Mouse (Mus musculus): ENCODE data around the gene Capn13. TPM values are rescaled to one million over a fixed set of nuclear protein-coding genes. Genes with fewer than 3 reads are reported as not detected.

The Capn13 gene
- polyA plus RNA-seq, 1 experiment: not detected

DNA sequence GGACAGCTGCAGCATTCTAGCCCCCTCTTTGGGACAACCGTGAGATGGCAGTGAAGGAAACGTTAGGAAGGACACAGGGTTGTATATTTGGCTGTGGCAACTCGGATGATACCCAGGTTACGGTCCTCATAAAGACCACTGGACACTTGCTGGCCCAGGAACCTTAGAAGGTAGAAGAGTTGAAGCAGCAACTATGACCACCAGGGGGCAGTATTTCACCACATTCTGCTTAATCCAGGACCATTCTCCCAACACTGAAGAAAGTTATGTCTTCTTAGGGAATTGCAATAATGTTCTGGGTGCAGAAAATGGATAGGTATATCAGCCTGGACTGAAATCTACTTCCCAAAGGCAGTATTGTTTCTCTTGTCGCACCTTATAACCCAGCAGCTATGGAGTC is 97.4 kb downstream of the Capn13 start:
- Histone ChIP-seq H3K36me3 (ENCODE audit: control insufficient read depth, insufficient read depth) (no peaks in the 10 kb centered on the region), H3ac (ENCODE audit: control insufficient read depth, insufficient read length, low read depth) (no peak overlapping the region), H3K79me3 (ENCODE audit: low read depth) (no peaks in the 10 kb centered on the region), H3K27me3 (ENCODE audit: control insufficient read depth, insufficient read depth, insufficient read length) (no peaks in the 10 kb centered on the region), H3K79me2 (ENCODE audit: control insufficient read depth, insufficient read depth) (no peaks in the 10 kb centered on the region), H3K4me3 (ENCODE audit: insufficient read depth, poor library complexity, severe bottlenecking) (no peak overlapping the region)
- TF ChIP-seq MYOG (IDR thresholded peaks at IDR 0.05; ENCODE audit: control insufficient read depth, extremely low read depth, insufficient read length) (no peak), CTCF (IDR thresholded peaks at IDR 0.05; ENCODE audit: control insufficient read depth, insufficient read depth, insufficient read length) (peak; percentile 34), CEBPB (IDR thresholded peaks at IDR 0.05; ENCODE audit: low read depth) (no peak), FOSL1 (IDR thresholded peaks at IDR 0.05; ENCODE audit: insufficient read depth, low read length, poor library complexity, severe bottlenecking) (no peak), MAX (IDR thresholded peaks at IDR 0.05) (no peak), MYOD1 (IDR thresholded peaks at IDR 0.05; ENCODE audit: control insufficient read depth, insufficient read length, low read depth) (no peak), USF1 (IDR thresholded peaks at IDR 0.05; ENCODE audit: low read depth) (no peak)

DNA sequence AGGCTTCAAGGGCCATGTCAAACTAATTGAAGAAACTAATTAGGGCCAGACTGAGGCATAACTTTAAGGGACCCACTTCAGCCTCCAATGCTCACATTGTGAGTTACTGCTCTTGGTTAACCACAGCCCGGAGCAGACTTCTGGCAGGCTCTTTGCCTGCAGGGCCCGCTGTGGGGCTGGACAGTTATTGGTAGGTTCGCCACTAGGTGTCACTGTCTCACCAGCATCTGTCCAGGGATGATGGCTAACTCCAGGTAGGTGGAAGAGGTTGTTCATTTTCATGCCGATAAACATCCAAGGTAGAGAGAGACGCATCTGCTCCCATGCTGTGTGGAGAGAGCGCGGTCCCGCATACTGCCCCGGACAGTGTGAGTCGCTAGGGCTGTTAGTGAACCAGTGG is 98.6 kb downstream of the Capn13 start:
- Histone ChIP-seq H3K79me3 (ENCODE audit: low read depth) (no peaks in the 10 kb centered on the region), H3ac (ENCODE audit: control insufficient read depth, insufficient read length, low read depth) (no peak overlapping the region), H3K79me2 (ENCODE audit: control insufficient read depth, insufficient read depth) (no peaks in the 10 kb centered on the region), H3K27me3 (ENCODE audit: control insufficient read depth, insufficient read depth, insufficient read length) (no peaks in the 10 kb centered on the region), H3K4me3 (ENCODE audit: insufficient read depth, poor library complexity, severe bottlenecking) (no peak overlapping the region), H3K36me3 (ENCODE audit: control insufficient read depth, insufficient read depth) (no peaks in the 10 kb centered on the region)
- TF ChIP-seq FOSL1 (IDR thresholded peaks at IDR 0.05; ENCODE audit: insufficient read depth, low read length, poor library complexity, severe bottlenecking) (no peak), MYOG (IDR thresholded peaks at IDR 0.05; ENCODE audit: control insufficient read depth, extremely low read depth, insufficient read length) (no peak), CTCF (IDR thresholded peaks at IDR 0.05; ENCODE audit: control insufficient read depth, insufficient read depth, insufficient read length) (peak; percentile 87), MYOD1 (IDR thresholded peaks at IDR 0.05; ENCODE audit: control insufficient read depth, insufficient read length, low read depth) (no peak), USF1 (IDR thresholded peaks at IDR 0.05; ENCODE audit: low read depth) (no peak), CEBPB (IDR thresholded peaks at IDR 0.05; ENCODE audit: low read depth) (no peak)

- H3K79me3 ChIP-seq (ENCODE audit: low read depth): no peaks in the 10 kb centered on the region
- no peaks in the 10 kb centered on the region for H3K27me3 ChIP-seq (ENCODE audit: control insufficient read depth, insufficient read depth, insufficient read length)
- H3K79me2 ChIP-seq (ENCODE audit: control insufficient read depth, insufficient read depth): no peaks in the 10 kb centered on the region
- TF ChIP-seq USF1 (IDR thresholded peaks at IDR 0.05; ENCODE audit: low read depth) (no peak), MYOG (IDR thresholded peaks at IDR 0.05; ENCODE audit: control insufficient read depth, extremely low read depth, insufficient read length) (no peak), CTCF (IDR thresholded peaks at IDR 0.05; ENCODE audit: control insufficient read depth, insufficient read depth, insufficient read length) (no peak), FOSL1 (IDR thresholded peaks at IDR 0.05; ENCODE audit: insufficient read depth, low read length, poor library complexity, severe bottlenecking) (no peak), MAX (IDR thresholded peaks at IDR 0.05) (no peak), MYOD1 (IDR thresholded peaks at IDR 0.05; ENCODE audit: control insufficient read depth, insufficient read length, low read depth) (no peak), CEBPB (IDR thresholded peaks at IDR 0.05; ENCODE audit: low read depth) (no peak)
- no peak overlapping the region for H3K4me3 ChIP-seq (ENCODE audit: insufficient read depth, poor library complexity, severe bottlenecking)
- H3K36me3 ChIP-seq (ENCODE audit: control insufficient read depth, insufficient read depth): no peaks in the 10 kb centered on the region
- H3ac ChIP-seq (ENCODE audit: control insufficient read depth, insufficient read length, low read depth): no peak overlapping the region
These were observed 99.2 kb downstream of the Capn13 start for GRCm38 (mm10) chr17:73301258-73302050.

DNA sequence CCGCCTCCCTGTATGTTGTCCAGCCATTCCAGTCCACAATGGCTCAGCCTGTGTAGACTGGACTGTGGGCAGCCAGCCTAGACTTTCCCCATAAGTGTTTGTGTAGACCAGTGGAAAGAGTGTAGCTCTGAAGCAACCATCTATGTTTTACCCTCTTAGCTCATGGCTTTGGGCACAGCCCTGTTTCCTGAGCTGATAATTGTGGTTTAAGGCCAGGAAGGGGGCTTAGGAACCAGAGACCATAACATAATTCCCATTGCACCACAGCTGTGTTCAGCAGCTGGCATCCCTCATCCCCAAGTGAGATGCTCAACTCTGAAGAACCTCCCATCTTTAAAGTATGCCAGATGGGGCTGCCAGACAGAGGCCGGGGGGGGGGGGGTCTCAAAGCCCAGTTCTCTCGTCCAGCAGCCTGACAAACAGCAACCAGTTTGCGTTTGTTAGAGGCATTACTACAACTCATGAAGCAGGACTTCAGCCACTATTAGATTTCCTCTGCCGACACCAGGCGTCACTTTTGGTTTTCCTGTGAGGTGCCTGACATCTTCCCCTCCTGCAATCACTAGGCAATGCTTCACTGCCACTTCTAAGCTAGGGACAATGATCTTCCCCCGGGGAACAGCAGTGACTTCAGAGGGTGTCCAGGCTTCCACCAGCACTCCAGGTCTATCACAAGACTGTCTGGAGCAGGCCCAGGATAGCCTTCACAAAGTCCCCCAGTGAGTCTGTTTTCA is 100.4 kb downstream of the Capn13 start:
- H3ac ChIP-seq (ENCODE audit: control insufficient read depth, insufficient read length, low read depth): no peak overlapping the region
- H3K79me3 ChIP-seq (ENCODE audit: low read depth): no peaks in the 10 kb centered on the region
- H3K27me3 ChIP-seq (ENCODE audit: control insufficient read depth, insufficient read depth, insufficient read length): no peaks in the 10 kb centered on the region
- H3K79me2 ChIP-seq (ENCODE audit: control insufficient read depth, insufficient read depth): no peaks in the 10 kb centered on the region
- H3K36me3 ChIP-seq (ENCODE audit: control insufficient read depth, insufficient read depth): no peaks in the 10 kb centered on the region
- H3K4me3 ChIP-seq (ENCODE audit: insufficient read depth, poor library complexity, severe bottlenecking): no peak overlapping the region
- no peak for TF ChIP-seq MAX (IDR thresholded peaks at IDR 0.05)
- no peak for TF ChIP-seq MYOD1 (IDR thresholded peaks at IDR 0.05; ENCODE audit: control insufficient read depth, insufficient read length, low read depth)
- TF ChIP-seq MYOG (IDR thresholded peaks at IDR 0.05; ENCODE audit: control insufficient read depth, extremely low read depth, insufficient read length): no peak
- TF ChIP-seq USF1 (IDR thresholded peaks at IDR 0.05; ENCODE audit: low read depth): no peak
- TF ChIP-seq CTCF (IDR thresholded peaks at IDR 0.05; ENCODE audit: control insufficient read depth, insufficient read depth, insufficient read length): no peak
- TF ChIP-seq FOSL1 (IDR thresholded peaks at IDR 0.05; ENCODE audit: insufficient read depth, low read length, poor library complexity, severe bottlenecking): no peak
- TF ChIP-seq CEBPB (IDR thresholded peaks at IDR 0.05; ENCODE audit: low read depth): no peak

- Histone ChIP-seq H3K79me3 (ENCODE audit: low read depth) (no peaks in the 10 kb centered on the region), H3K4me3 (ENCODE audit: insufficient read depth, poor library complexity, severe bottlenecking) (no peak overlapping the region), H3ac (ENCODE audit: control insufficient read depth, insufficient read length, low read depth) (no peak overlapping the region), H3K27me3 (ENCODE audit: control insufficient read depth, insufficient read depth, insufficient read length) (no peaks in the 10 kb centered on the region), H3K36me3 (ENCODE audit: control insufficient read depth, insufficient read depth) (no peaks in the 10 kb centered on the region), H3K79me2 (ENCODE audit: control insufficient read depth, insufficient read depth) (no peaks in the 10 kb centered on the region)
- no peak for TF ChIP-seq CTCF (IDR thresholded peaks at IDR 0.05; ENCODE audit: control insufficient read depth, insufficient read depth, insufficient read length)
- no peak for TF ChIP-seq MYOG (IDR thresholded peaks at IDR 0.05; ENCODE audit: control insufficient read depth, extremely low read depth, insufficient read length)
- TF ChIP-seq MAX (IDR thresholded peaks at IDR 0.05): no peak
- TF ChIP-seq CEBPB (IDR thresholded peaks at IDR 0.05; ENCODE audit: low read depth): no peak
- no peak for TF ChIP-seq FOSL1 (IDR thresholded peaks at IDR 0.05; ENCODE audit: insufficient read depth, low read length, poor library complexity, severe bottlenecking)
- TF ChIP-seq USF1 (IDR thresholded peaks at IDR 0.05; ENCODE audit: low read depth): no peak
- no peak for TF ChIP-seq MYOD1 (IDR thresholded peaks at IDR 0.05; ENCODE audit: control insufficient read depth, insufficient read length, low read depth)
These were observed 101.7 kb downstream of the Capn13 start for GRCm38 (mm10) chr17:73298981-73299380.
